ENCODE assay signal across 21 mouse cellular contexts in genomic region chr7:55889996-55890395, GRCm38 (mm10).
"Had no signal": no experiment of that assay in that cellular context is flagged by ENCODE, and none has a peak within 500 bp of the region (broad histone marks: within the 10 kb centered on the region; RNA-seq: fewer than 3 reads in every experiment).

No protein-coding gene starts in this region.

- DNase-seq: gastrocnemius, postnatal 14 days; gastrocnemius, postnatal 36 days; heart, adult 18-20 months; heart, postnatal 10 days; heart, postnatal 4 days; kidney, adult 18-20 months; kidney, adult 8-10 months; kidney, postnatal 10 days; kidney, postnatal 25 days; kidney, postnatal 4 days; liver; liver, embryonic 13.5 days had no signal

- H3K9ac ChIP-seq: heart, embryonic 12.5 days; hindbrain, embryonic 12.5 days; hindbrain, embryonic 14.5 days; limb, embryonic 12.5 days; liver, embryonic 13.5 days had no signal

- H3K27me3 ChIP-seq: heart, embryonic 12.5 days; hindbrain, embryonic 12.5 days; limb, embryonic 12.5 days; liver, embryonic 13.5 days had no signal

- H3K4me3 ChIP-seq: heart, embryonic 10.5 days; heart, embryonic 12.5 days; hindbrain, embryonic 10.5 days; hindbrain, embryonic 12.5 days; limb, embryonic 10.5 days; limb, embryonic 12.5 days; liver, embryonic 13.5 days had no signal

- H3K9me3 ChIP-seq: heart, embryonic 10.5 days; heart, embryonic 12.5 days; hindbrain, embryonic 10.5 days; hindbrain, embryonic 12.5 days; limb, embryonic 10.5 days; limb, embryonic 12.5 days; liver, embryonic 13.5 days had no signal

- H3K4me2 ChIP-seq: heart, embryonic 12.5 days; hindbrain, embryonic 12.5 days; hindbrain, embryonic 14.5 days; limb, embryonic 12.5 days; liver, embryonic 11.5 days; liver, embryonic 13.5 days had no signal

- H3K4me1 ChIP-seq: hindbrain, embryonic 10.5 days; hindbrain, embryonic 12.5 days; limb, embryonic 10.5 days; liver, embryonic 13.5 days had no signal

- ATAC-seq: intestine, postnatal 0 days had no signal

- H3K27ac ChIP-seq: heart, embryonic 10.5 days; hindbrain, embryonic 10.5 days; hindbrain, embryonic 12.5 days; hindbrain, embryonic 14.5 days; limb, embryonic 10.5 days; limb, embryonic 12.5 days; liver, embryonic 13.5 days had no signal
